Mouse (Mus musculus) inflammation-experienced regulatory T-cells, adult 6 months (primary cell): ENCODE results near the gene Csf3. TPM values are rescaled to one million over a fixed set of nuclear protein-coding genes. Genes with fewer than 3 reads are reported as not detected.
A peak's percentile ranks its signal among the peaks of the same experiment; 100 is the strongest.
"Not testable (repeated sequence)": the region's sequence is repeated elsewhere in the genome, so short reads cannot be mapped to it uniquely, and the experiment has no call there.

Experiments used
- ATAC-seq: one replicate; pipeline ENCODE4 v1.8.0; 2017
- polyA plus RNA-seq, 3 experiments: library from polyadenylated mRNA; unstranded; fragments of 100-300 nt; shearing (Covaris generic); gene quantifications; one replicate each; pipeline ENCODE4 v1.2.1; 2017

Gene Csf3
- polyA plus RNA-seq, 3 experiments from 2014 or later = not detected

GRCm38 (mm10) chr11:98697225-98697624, 3.8 kb upstream of the Csf3 start:
- no peak for ATAC-seq

DNA sequence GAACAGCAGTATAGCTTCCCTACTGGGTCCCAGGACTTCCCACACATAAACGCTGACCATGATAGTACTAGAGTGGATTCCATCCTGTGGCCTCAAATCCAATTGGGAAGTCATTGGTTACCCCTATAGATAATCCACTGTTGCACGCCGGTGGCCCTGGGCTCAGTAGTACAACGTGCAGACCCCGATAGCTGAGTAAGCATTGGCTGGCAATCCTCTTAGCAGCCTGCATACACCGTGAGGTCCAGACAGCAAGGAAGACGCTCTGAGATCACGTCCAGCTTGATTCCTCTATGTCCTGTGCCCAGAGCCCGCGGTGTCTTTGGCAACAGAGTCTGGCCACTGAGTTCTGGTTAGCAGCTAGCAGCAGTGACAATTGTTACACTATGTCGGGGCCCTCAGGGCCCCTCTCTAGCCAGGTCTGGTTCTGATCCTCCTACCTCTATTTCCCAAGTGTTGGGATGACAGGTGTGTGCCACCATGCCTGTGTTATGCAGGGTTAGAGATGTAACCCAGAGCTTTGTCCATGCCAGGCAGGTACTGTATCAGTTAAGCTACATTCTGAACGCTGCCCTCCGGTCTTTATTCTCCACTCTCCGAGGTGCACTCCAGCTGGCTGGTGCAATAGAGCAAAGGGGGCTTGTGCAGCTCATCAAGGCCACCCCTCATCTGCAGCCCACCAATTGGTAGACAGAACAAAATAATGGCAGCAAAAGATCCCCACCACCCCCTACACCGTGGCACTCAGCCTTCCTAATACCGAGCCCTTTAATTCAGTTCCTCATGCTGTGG, 2.0 kb upstream of the Csf3 start:
- ATAC-seq = no peak

- ATAC-seq = peak; percentile 75
These were observed 1.2 kb upstream of the Csf3 start for GRCm38 (mm10) chr11:98699911-98700310.

DNA sequence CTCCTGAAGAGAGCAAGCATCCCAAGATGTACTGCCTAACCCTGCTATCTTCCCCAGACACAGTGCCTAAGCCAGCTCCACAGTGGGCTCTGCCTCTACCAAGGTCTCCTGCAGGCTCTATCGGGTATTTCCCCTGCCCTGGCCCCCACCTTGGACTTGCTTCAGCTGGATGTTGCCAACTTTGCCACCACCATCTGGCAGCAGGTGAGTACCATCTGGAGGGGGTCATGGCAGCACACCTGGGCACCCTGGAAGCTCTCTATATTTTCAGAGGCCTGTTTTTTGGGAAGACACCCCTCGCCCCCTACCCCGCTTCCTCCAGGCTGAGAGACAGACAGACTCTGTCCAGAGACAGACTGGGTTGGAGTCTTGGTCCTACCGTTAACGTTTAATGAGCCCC, 1.3 kb downstream of the Csf3 start:
- ATAC-seq = no peak

GRCm38 (mm10) chr11:98705021-98705420, 4.0 kb downstream of the Csf3 start:
- no peak for ATAC-seq

DNA sequence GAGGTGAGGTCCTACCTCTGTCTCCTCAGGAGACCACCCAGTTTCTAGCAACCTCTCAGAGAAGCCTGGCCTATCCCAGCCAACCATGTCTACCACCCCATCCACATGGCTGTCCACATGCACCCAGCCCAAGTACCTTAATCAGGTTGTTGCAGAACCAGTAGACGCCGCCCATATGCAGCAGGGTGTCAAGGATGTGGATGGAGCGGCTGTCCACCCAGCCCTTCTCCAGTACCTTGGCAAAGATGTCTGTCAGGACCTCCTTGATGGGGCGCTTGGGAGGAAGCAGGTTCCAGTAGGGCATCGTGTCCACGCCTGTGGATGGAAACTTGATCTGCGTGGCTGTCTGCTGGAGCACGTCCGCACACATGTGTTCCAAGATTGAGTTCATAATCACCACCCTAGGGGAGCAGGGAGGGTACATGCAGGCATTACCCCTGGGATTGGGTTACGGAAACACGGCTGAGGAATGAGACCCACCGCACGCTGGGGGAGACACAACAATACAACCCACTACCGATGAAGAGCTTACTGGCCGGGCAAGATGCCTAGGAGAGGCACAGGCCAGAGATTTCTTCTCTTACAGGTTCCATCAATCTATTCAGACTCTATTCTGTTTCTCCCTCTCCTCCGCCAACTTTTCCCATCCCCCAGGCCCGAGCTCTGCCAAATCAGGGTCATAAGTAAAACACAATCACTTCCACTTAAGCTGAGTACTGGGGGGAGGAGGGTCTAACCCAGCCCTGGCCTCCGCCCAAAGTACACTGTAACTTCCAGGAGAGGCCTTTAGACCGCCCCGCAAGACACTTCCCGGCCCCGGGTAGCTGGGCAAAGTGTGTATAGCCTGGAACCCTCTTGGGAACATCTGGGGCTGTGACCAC, 6.6 kb downstream of the Csf3 start:
- ATAC-seq = no peak

DNA sequence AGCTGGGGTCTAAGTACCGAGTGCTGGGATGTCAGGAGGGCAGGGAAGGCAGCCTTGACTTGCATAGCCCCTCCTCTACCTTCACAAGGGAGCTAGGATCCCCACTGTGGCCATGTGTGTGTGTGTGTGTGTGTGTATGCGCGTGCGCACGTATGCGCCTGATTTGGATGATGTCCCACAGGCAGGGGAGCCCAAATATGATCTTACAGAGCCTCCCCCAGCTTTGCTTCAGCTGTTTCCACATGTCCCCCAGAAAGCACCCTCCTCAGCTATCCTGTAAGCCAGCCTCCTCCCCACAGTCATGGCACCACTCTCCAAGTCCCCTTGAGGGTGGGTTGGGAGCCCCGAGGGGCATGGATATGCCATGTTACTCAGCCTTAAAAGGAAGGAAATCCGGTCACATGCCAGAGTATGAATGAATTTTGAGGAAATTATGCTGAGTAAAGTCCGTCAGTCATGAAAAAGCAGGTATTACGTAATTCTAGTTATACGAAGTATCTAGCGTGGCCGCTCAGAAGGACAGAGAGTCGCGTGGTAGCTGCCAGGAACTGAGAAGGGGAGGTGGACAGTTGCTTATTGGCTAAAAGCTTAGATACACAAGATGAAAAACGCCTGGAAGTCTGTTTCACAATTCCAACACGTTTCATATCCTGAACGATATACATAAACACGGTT, 7.4 kb downstream of the Csf3 start:
- no peak for ATAC-seq

- ATAC-seq = no peak
These were observed 8.1 kb downstream of the Csf3 start for GRCm38 (mm10) chr11:98709001-98709741.

GRCm38 (mm10) chr11:98710416-98711045, 9.5 kb downstream of the Csf3 start:
- no peak for ATAC-seq

DNA sequence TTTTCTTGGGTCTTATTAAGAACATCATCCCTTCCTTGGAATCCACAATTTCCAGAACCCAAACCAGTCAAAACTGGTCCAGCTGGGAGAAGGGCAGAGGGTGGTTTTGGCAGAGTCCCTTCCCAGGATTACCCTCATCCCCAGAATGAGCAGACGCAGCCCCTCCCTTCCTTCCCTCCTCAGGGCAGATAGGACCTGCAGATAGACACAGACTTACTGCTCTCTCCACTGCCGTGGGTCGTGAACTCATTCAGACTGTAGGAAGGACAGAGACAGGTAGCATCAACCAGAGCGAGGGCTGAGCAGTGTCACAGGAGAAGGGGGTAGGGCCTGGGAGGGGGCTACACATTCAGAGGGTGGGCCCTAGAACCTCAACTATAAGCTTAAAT, 10.0 kb downstream of the Csf3 start:
- ATAC-seq = no peak

DNA sequence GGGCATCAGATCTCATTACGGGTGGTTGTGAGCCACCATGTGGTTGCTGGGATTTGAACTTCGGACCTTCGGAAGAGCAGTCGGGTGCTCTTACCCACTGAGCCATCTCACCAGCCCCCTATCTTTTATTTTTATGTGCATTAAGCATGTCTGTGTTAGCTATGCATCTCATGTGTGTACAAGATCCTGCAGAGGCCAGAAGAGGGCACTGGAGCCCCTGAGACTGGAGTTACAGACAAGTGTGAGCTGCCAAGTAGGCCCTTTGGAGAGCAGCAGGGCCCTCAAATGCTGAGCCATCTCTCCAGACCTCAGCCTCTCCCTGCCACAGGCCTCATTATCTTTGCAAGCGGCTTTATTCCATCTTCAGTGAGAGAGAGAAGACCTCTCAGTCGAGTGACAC, 10.9 kb downstream of the Csf3 start:
- not testable (repeated sequence) for ATAC-seq

DNA sequence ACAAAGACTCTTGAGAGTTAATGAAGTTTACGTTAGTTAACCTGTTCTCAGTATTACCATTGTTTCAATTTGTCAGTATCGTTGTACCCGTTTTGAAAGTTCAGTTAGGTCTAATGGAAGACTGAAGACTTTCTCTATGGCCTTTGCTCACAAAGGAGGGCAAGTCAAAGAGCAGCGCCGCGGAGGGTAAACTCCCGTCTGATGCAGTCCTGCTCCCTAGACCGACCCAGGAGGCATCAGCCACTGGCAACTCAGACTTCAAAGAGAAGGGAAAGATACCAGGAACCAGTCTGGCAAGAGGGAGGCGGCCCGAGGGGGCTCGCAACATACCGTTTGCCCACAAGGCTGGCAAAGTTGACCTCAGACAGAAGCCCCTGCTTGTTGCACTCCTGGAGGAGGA, 12.6 kb downstream of the Csf3 start:
- no peak for ATAC-seq

DNA sequence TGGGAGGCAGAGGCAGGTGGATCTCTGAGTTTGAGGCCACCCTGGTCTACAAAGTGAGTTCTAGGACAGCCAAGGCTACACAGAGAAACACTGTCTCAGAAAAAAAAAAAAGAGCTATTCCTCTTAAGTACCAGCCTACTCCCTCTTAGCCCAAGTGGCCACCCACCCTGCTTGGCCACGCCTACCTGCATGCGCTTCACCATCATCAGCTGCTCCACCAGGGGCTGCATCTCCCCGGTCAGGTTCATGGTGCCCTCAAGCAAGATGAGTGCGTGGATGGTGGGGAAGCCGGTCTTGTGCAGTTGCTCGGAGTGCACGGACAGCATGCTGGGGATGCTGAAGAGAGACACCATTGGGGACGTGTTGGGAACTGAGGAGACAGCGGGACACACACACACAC, 14.9 kb downstream of the Csf3 start:
- ATAC-seq = no peak

- ATAC-seq = no peak
These were observed 16.8 kb downstream of the Csf3 start for GRCm38 (mm10) chr11:98717904-98718303.

GRCm38 (mm10) chr11:98720756-98721155, 19.7 kb downstream of the Csf3 start:
- ATAC-seq = no peak

DNA sequence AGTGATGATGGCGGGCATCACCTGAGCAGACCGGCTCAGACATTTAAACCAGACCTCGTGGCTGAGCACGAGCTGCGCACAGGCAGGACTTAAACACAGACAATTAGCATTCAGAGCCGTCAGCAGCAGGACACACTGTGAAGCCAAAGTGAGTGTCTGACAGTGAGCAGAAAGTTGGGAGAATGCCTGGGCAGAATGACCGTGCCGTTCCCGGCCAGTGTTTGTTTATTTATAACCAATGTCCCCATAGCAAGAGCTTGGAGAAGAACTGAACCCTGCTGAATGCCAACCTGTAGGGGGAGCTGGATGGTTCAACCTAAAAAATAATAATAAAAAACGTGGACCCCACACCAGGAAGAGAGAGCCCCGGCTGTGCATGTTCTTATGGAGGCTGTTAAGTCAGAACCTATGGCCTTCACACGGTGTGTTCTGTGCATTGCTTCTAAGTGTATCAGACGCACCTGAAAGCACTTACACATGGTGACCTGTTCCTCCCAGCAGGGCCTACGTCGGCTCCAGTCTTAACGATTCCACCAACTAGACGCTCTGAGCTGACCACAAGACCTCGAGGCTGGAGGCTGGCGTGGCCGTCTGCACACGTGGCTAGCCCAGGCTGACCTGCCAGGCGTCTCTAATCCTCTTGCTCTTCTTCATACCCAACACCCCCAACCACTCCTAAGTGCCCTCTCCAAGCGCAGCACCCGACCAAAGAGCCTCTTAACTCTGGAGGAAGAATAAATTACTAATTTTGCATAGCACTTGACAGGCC, 20.6 kb downstream of the Csf3 start:
- no peak for ATAC-seq

- no peak for ATAC-seq
These were observed 22.0 kb downstream of the Csf3 start for GRCm38 (mm10) chr11:98723098-98723497.

- no peak for ATAC-seq
These were observed 25.0 kb downstream of the Csf3 start for GRCm38 (mm10) chr11:98725926-98726506.

DNA sequence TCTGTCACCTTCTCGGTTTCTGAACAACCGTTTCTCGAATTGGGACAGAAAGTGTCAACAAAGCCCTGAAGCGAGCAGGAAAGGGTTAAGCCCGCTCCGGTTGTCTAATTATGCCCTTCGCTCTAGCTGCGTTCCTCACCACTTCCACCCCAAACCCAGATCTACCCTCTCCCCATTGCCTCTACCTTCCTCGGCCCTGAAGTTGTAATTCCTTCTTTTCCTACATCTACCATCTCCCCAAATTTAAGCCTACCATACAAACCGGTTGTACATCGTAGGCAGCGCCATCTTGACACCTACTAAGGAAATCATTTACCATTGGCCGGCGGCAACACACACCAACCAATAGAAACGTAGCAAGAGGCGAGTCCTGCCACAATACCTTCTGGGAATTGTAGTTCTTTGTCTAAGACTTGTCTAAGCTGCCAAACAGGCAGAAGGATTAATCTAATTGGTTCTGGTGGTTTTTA, 28.1 kb downstream of the Csf3 start, which contains the start of gene Med24:
Gene Med24 (minus strand): TSS at position 317 of the 470 bp plus-strand sequence.
- peak; percentile 100 for ATAC-seq

DNA sequence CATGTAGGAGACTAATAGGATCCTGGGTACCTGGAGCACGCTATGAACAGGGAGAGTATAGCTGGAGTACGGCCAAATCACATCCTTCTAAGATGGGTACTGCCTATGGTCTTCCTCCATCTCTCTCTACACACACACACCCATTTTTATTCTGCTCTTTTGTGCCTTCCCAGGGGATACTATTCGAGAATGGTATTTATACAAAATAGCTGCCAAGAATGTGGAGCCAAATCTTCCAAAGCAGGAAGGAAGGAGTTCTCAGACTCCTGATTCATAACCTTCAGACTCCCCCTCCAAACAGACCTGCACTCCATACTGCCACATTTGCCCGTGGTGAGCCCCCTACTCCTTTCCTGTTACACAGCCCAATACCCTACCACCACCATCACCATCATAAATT, 29.7 kb downstream of the Csf3 start:
- ATAC-seq = no peak

GRCm38 (mm10) chr11:98731134-98731533, 30.1 kb downstream of the Csf3 start:
- ATAC-seq = no peak
